Mouse (Mus musculus) embryo, embryonic 10 days (tissue): ENCODE measurements around the gene Nprl3.

Experiments used
- DNase-seq: peaks from one replicate; pipeline ENCODE4 v3.0.0-alpha.2; 2015; ENCODE audit warnings: low spot score

Gene Nprl3

GRCm38 (mm10) chr11:32198256-32198955 lies 69.1 kb downstream of the Nprl3 start:
- no peak for DNase-seq

GRCm38 (mm10) chr11:32197766-32198165 lies 69.7 kb downstream of the Nprl3 start:
- DNase-seq, result no peak

GRCm38 (mm10) chr11:32196727-32197126 lies 70.8 kb downstream of the Nprl3 start:
- no peak for DNase-seq

DNA sequence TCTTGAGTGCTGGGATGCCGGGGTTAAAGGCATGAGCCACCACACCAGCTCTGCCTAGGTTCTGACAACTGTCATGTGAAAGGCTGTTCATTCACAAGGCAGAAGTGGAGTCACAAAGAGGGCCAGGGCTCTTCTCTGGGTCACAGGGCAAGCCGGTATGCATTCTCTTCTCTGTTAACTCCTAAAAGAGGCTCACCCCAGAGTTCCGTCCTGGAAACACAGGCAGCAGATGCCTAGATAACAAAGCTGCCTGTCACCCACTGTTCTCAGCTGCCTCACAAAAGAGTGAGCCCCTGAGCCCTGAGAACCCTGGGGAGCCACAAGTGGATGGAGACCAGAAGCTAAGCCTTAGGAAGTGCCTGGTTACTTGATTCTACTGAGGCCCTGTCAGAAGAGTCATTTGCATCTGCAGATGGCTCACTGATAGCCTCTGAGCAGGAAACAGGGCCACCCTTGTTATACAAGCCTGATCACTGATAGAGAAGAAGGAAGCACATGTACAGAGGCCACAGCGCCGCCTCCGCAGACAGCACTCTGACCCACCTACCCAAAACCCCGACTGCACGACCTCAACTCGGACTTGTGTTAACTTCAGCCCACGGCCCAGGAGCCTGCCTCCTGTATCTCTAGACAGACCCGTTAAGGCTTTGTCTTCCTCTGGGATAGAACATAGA lies 71.5 kb downstream of the Nprl3 start:
- DNase-seq, result no peak

GRCm38 (mm10) chr11:32194626-32195025 lies 72.9 kb downstream of the Nprl3 start:
- DNase-seq, result no peak

- no peak for DNase-seq
These were observed 73.4 kb downstream of the Nprl3 start for GRCm38 (mm10) chr11:32194086-32194485.

- DNase-seq, result no peak
These were observed 74.4 kb downstream of the Nprl3 start for GRCm38 (mm10) chr11:32193156-32193555.

GRCm38 (mm10) chr11:32190603-32191110 lies 76.8 kb downstream of the Nprl3 start:
- DNase-seq, result no peak

- no peak for DNase-seq
These were observed 77.4 kb downstream of the Nprl3 start for GRCm38 (mm10) chr11:32190119-32190518.

GRCm38 (mm10) chr11:32189434-32189833 lies 78.1 kb downstream of the Nprl3 start:
- no peak for DNase-seq

GRCm38 (mm10) chr11:32188881-32189280 lies 78.6 kb downstream of the Nprl3 start:
- no peak for DNase-seq

- DNase-seq, result no peak
These were observed 80.3 kb downstream of the Nprl3 start for GRCm38 (mm10) chr11:32187256-32187655.

- DNase-seq, result no peak
These were observed 81.5 kb downstream of the Nprl3 start for GRCm38 (mm10) chr11:32186031-32186430.

DNA sequence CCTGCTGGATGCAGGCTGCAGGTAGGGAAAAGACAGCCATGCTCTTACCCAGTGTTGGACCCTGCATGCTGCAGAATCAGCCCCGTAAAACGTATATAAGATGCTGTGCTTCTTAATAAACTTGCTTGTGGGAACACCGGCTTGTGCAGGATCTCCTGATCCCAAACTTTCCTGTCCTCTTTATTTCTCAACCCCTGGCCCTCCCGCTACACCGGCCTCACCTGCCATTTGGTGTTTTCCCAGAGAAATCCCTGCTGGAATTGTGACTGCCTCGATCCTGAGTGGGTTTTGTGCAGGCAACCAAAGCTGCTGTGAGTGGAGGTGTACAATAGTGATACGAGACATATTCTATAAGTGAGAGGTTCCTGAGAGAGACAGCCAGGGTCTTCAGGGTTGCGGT lies 83.0 kb downstream of the Nprl3 start:
- no peak for DNase-seq

DNA sequence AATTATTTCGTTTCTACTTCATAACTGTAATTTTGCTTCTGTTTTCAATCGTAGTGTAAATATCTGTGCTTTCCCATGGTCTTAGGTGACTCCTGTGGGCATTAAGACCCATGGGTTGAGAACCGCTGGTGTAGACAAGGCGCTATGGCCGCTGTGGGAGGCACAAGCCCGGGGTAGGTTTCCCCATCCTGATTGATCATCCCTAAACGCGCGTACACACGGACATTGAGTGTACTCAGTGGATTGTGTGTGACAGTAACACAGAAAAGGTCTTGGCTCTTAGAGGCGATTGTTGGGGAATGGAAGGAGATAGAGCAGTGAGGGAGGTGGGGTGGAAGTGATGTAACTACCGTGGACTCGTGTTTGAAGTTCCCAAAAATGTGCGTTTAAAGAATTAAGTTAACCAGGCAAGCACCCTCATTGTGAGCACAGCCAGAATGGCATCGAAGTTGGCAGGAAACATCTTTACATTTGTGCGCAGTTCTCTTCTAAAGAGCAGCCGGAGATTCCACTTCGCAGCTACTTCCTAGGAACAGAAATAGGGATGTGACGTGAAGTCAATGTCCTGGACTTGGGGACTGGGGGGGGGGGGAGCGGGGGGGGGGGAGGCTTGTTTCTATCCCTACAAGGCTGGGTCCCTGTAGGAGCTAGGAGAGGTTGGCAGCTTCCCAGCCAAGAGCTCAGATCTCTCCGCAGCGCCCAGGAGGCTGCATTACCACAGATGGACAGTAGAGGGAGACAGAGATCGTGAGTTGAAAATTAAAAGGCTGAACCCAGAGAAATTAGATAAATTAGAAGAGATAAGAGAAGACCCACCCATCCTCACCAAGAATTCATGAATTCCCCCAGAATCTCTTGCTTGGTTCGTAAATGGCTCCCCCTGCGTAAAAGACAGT lies 85.3 kb downstream of the Nprl3 start:
- DNase-seq, result peak; percentile 81

GRCm38 (mm10) chr11:32181246-32181645 lies 86.3 kb downstream of the Nprl3 start:
- no peak for DNase-seq

GRCm38 (mm10) chr11:32178506-32178905 lies 89.0 kb downstream of the Nprl3 start:
- DNase-seq, result no peak
